In genomic region chr1:82189516-82189915, GRCm38 (mm10) we compare ENCODE assay signal across 9 mouse cellular contexts. TPM values are rescaled to one million over a fixed set of nuclear protein-coding genes. Genes with fewer than 3 reads are reported as not detected.
A peak's percentile ranks its signal among the peaks of the same experiment; 100 is the strongest.
DNase-seq lines count a peak whose midpoint lies in the region; ATAC-seq lines count a peak whose summit lies in the region.
"Had no signal": no experiment of that assay in that cellular context is flagged by ENCODE, and none has a peak within 500 bp of the region (broad histone marks: within the 10 kb centered on the region; RNA-seq: fewer than 3 reads in every experiment).

No protein-coding gene starts in this region.

- H3K9ac ChIP-seq in neural tube, embryonic 12.5 days, result no peak overlapping the region

- H3K27me3 ChIP-seq in neural tube, embryonic 12.5 days (replicated peaks), result peaks cover 5% of the 10 kb centered on the region

- H3K36me3 ChIP-seq in neural tube, embryonic 12.5 days, result no peaks in the 10 kb centered on the region

- no peak overlapping the region for H3K4me3 ChIP-seq in neural tube, embryonic 12.5 days

- H3K4me2 ChIP-seq in neural tube, embryonic 12.5 days (replicated peaks), result no peak overlapping the region

- no peak overlapping the region for H3K27ac ChIP-seq in neural tube, embryonic 12.5 days
- H3K27ac ChIP-seq: macrophage had no signal

- no peaks in the 10 kb centered on the region for H3K4me1 ChIP-seq in neural tube, embryonic 12.5 days

- peak; percentile 19 for DNase-seq in embryo, embryonic 11.5 days (ENCODE audit: low read depth, low spot score)
- DNase-seq in embryo, embryonic 10.5 days (ENCODE audit: low spot score), result no peak
- peak; percentile 96 for DNase-seq in 3T3-L1 (ENCODE audit: low read depth, low spot score)
- peak; percentile 50 to 54 for DNase-seq in frontal cortex, postnatal 14 days (ENCODE audit: low spot score in 2 of 2)
- peak; percentile 66 for DNase-seq in layer of hippocampus, adult 9-11 months
- DNase-seq in thymus, postnatal 0 days (ENCODE audit: low spot score), result no peak
- DNase-seq in yolk sac, embryonic 10.5 days (ENCODE audit: low spot score), result no peak

- 9% methylated on average over 3 of the region's 3 CpGs for WGBS in neural tube, embryonic 12.5 days

- no peaks in the 10 kb centered on the region for H3K9me3 ChIP-seq in neural tube, embryonic 12.5 days

- peak; percentile 80 for ATAC-seq in neural tube, embryonic 12.5 days (ENCODE audit: low FRiP score, low read depth)

RNA-seq across cellular contexts. Expression of gene Gm9747, which starts 43.4 kb away (rescaled TPM):
- polyA plus RNA-seq in neural tube, embryonic 12.5 days (2016; fragmentation: Nextera tagmentation; extraction: Ambion mirVana), result 30.7 and 31.0 TPM in 2 replicates
- 1.5 TPM in 2 replicates for polyA plus RNA-seq in thymus, postnatal 0 days (2015; fragmentation: Nextera tagmentation; extraction: Ambion mirVana)
- polyA plus RNA-seq: macrophage had no signal

Comparison
In these comparisons a context has a peak if more than half of its experiments do, and no peak if none do; other contexts are left out.
1. DNase-seq: peak in embryo, embryonic 11.5 days (single experiment), 3T3-L1 (single experiment), frontal cortex, postnatal 14 days (2 of 2) and layer of hippocampus, adult 9-11 months (single experiment); none in embryo, embryonic 10.5 days (single experiment), thymus, postnatal 0 days (single experiment) and yolk sac, embryonic 10.5 days (single experiment).
2. RNA of gene Gm9747, which starts 43.4 kb away (polyA plus RNA-seq): 30.7 to 31.0 TPM in neural tube, embryonic 12.5 days; 1.5 TPM in thymus, postnatal 0 days; every median in the first group is over 10 times any median in the second.